Mouse (Mus musculus): ENCODE measurements at regions not wholly inside any gene's neighbourhood (a gene's known extent, or its start where the extent isn't known, plus 50 kb on each side); places are given as distances from the start of the nearest gene placed in this dataset.
A peak's percentile ranks its signal among the peaks of the same experiment; 100 is the strongest.
"Not testable (repeated sequence)": the region's sequence is repeated elsewhere in the genome, so short reads cannot be mapped to it uniquely, and the experiment has no call there.

DNA sequence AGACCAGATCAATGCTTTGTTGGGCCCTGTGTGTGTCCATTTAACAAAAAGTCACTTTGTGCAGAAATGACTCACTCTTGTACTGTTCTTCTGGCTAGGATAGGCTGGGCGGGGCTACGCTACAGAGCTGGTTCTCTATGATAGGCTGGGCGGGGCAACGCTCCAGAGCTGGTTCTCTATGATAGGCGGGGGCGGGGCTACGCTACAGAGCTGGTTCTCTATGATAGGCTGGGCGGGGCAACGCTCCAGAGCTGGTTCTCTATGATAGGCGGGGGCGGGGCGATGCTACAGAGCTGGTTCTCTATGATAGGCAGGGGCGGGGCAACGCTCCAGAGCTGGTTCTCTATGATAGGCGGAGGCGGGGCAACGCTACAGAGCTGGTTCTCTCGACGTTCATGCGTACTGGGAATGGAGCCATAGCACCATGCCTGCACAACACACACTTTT, 80.6 kb upstream of the Ipo5 start:
- not testable (repeated sequence) for DNase-seq (ENCODE audit: low spot score)

DNA sequence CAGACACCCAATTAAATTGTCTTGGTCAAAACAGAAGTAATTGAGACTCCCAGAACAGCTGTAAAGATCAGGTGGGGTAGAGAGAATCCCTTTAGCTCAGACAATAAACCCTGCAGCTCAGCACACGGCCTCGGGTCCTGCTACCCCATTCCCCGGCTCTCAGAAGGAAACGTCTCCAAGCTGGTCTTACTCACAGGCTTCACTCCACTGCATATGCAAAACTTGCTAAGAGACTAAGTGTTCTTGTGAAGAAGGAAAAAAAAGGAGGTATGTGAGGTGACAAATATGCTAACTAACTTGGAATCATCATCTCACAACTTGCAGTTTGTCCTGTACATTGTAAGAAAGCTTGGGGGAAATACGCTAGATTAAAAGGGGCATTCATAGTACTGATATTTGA, 79.6 kb upstream of the Ipo5 start:
- no peak for DNase-seq (ENCODE audit: low spot score)

DNA sequence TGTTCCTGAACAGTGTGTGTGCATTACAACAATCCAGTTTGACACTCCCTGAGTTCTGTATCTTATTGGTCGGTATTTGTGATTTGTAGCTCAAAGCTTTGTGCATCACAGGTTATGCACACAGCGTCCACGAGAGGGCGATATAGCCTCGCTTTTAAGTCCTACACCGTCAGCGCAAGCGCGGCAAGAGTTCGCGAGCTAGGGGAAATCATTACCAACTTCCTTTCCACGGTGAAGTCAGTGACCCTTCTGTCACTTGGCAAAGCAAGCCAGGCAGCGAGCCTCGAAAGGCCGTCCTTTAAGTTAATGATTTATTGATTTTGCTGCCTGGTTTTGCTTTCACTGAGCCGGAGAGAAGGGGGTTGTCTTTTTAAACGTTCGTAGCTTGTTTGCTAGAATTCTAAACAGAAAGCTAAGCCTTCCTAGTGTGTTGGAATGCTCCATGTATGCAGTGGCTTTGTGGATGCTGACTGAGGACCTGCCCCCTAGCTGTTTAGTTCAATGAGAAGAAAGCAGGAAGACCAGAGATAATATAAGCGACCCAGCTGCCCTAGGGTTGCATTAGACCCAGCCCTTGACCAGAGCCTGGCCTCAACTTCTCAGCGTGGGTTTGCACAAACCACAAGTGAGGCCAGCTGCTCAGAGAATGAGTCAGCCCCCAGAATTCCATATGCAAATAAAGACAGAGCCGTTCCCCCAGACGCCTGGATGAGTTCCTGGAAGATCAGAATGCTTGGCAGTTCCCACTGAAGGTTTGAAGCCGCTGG, 79.0 kb upstream of the Ipo5 start:
- peak; percentile 72 for DNase-seq (ENCODE audit: low spot score)

DNA sequence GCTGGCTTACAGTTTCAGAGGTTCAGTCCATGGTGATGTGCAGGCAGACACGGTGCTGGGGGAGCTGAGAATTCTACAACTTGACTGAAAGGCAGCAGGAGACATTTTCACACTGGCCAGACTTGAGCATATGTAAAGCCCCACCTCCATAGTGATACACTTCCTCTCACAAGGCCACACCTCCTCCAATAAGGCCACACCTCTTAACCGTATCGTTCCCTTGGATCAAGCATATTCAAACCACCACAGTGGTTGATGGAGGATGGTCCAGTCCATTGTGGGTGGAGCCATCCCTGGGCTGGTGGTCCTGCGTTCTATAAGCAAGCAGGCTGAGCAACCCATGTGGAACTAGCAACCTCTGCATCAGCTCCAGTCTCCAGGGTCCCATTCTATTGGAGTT, 76.2 kb upstream of the Ipo5 start:
- no peak for DNase-seq (ENCODE audit: low spot score)

DNA sequence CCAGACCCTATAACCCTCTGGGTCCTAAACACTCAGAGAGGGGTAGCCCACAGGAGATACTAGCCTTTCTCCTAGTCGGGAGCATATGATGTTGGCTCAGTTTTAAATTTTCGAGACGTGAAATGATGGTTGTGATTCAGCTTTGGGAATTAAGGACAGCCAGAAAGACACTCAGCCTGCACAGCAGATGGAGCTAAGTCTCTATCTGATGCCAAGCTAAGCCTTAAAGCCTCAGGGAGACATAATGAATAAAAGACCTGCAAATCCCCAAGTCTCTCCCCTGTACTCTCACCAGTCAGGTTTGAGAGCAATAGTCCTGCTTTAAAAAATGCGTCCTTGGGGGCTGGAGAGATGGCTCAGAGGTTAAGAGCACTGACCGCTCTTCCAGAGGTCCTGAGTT, 75.3 kb upstream of the Ipo5 start:
- no peak for DNase-seq (ENCODE audit: low spot score)

DNA sequence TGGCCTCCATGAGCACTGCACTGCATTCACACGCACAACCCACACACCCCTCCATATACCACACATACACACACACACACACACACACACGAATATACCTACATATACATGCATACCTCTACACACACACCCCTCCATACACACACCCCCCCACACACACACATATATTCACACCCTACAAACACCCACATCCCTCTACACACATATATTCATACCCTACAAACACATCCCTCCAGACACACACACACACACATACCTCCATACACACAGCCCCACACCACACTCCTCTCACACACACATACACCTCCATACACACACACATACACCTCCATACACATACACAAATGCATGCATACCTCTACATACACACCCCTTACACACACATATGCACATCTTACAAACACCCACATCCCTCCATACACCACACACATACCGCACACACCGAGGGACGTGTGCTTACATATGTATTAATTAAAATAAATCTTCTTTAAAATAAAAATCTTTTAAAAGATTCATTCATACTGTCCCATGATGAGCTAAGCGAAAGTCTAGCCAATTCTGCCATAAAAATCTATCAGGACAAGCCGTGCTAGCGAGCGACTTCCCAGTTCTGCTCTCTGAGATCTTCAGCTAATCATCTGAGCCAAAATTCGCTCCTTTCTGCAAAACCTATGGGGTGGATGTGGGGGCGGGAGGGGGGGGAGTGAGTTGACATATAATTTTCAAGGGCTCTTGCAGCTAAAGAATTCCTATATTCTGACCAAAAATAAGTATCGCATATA, 74.3 kb upstream of the Ipo5 start:
- DNase-seq (ENCODE audit: low spot score), result no peak

DNA sequence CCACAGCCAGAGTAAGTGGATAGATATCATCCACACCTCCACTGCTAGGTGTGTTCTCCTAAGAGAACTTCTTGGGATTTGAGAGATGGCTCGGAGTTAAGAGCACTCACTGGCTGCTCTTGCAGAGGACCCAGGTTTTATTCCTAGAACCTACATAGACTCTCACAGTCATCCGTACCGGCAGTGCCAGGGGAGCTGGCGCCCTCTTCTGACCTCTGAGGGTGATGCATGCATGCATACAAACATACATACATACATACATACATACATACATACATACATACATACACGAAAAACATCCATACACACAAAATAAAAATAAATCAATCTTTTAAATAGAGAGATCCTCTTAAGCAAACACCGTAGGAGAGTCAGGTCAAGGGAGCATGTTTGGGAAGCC, 70.1 kb upstream of the Ipo5 start:
- DNase-seq (ENCODE audit: low spot score), result no peak

DNA sequence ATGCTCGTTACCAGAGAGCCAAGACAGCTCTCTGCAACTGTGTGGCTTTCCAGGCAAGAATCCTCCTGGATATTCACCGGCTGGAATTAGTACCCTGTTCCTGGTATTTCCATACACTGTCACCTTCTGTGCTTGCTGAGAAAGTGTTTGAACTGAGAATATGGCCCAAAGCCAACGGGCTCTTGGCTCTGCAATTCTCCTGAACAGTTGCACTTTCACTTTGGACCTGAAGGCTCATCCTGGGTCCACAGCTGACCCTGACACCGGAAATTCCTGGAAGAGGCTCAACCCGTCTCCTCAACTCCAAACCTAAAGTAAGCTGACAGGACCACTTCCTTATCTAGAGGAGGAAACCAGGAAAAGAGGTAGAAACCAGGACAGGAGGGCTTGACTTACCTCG, 69.7 kb upstream of the Ipo5 start:
- DNase-seq (ENCODE audit: low spot score), result no peak

DNA sequence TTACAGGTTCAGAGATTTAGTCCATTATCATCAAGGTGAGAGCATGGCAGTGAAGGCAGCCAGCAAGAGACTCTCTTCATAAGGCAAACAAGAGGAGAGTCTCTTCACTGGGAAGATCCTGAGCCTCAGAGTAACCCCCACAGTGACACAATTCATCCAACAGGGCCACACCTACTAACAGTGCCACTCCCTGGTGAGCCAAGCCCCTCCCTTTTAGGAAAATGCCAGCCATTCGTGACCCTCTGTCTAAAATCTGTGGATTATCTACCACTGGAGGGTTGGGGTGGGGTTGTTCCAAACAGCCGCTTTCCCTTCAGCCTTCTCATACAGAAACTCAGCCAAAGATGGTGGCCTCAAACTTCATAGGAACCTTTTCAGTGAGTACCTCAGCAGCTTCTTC, 65.9 kb upstream of the Ipo5 start:
- no peak for DNase-seq (ENCODE audit: low spot score)

DNA sequence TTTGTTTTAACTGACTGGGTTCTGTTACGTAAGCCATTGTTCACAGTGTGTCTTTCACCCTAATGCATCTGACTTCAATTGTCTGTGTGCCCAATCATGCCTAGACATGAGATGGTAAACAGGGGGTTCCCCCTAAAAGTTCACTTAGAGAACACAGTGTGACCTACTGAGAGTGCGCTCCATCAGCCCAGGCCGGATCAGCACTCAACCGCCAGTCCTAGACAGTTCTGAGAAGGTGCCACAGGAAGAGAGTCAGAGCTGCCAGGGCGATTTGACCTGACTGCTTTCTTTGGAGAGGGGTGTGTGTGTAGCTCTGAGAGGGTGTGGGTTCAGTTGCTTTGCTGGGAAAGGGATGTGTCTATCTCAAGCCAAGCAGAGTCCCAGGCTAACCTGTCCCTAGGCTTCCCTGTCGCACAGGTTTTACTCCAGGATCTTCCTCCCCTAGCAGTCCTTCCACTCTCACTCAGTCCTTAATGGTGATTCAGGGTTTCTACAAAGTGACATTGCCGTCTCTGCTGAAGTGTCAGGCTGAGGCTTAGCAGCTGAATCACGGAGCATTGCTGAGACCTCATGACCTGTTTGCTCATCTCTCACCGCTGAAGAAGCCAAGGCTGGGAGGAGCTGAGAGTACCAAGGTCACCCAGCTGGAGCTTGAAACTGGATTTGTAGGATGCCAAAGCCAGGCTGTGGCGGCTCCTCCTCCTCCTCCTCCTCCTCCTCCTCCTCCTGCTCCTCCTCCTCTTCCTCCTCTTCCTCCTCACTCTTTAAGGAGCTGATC, 64.8 kb upstream of the Ipo5 start:
- DNase-seq (ENCODE audit: low spot score), result no peak

DNA sequence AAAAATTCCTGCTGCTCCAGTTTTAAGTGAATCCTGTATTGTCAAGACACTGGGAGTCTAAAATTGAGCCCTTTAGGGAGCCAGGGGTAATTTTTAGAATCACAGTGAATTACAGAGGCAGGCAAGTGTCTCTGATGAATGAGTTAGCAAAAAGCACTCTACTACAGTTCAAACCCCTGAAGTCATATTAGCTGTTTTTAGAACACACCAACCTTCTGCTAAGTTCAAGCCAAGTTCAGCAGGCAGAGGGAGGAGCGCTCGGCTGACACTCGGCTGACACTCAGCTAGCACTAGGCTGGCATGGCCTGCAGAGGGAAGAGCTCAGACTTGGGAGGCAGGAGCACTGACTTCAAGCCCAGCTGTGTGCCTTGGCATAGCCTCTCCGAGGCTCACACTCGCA, 64.0 kb upstream of the Ipo5 start:
- DNase-seq (ENCODE audit: low spot score), result no peak

DNA sequence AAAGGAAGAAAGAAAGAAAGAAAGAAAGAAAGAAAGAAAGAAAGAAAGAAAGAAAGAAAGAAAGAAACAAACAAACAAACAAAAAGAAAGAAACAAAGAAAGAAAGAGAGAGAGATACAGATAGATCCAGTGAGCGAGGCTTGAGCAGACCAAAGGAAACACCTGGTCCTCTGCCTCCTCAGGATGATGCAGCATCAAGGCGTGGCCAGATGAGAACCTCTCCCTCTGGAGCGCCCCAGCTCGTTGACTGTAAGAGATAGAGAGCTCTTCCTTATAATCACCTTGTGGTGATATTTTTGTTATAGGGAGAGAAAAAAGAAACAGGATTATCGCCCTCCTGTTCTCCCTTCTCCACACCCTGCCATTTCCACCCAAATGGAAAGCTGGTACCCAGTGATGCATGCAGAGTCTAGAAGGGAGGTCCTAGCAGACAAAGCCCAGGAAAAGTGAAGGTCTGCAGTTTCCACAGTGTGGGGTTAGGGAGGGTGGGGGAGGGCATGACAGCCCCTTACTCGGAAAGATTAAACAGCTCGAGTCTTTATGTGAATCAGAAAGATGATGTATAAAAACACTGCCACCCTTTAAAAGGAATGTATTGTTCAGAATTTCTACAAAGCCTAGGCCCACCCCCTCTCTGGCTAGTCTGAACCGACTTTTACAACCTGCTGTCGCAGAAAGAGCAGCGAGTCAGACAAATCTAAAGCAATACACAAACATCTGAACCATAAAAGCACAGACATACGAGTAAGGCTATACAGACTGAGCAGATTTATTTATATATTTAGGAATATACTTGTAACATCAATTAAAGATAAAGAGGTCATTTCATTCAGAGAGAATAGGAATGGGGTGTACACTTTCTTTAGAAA, 62.7 kb upstream of the Ipo5 start:
- no peak for DNase-seq (ENCODE audit: low spot score)

DNA sequence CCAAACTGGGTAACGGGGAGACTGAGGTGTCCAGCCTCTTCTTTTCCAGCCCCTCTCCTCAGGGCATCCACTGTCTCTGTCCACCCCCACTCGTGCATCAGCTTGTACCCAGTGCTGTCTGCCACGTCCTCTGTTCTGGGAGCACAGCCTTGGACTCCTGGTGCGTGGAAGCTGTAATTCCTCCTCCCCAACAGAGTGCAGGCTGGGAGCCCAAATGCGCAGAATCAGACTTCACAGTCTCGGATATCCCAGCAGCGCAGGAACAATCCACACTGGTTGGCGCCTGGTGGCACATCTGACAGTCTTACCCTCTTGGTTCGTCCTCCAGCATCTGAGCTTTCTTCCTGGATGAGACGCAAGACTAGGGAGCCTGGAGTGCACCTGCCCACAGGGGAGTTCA, 61.9 kb upstream of the Ipo5 start:
- DNase-seq (ENCODE audit: low spot score), result no peak

DNA sequence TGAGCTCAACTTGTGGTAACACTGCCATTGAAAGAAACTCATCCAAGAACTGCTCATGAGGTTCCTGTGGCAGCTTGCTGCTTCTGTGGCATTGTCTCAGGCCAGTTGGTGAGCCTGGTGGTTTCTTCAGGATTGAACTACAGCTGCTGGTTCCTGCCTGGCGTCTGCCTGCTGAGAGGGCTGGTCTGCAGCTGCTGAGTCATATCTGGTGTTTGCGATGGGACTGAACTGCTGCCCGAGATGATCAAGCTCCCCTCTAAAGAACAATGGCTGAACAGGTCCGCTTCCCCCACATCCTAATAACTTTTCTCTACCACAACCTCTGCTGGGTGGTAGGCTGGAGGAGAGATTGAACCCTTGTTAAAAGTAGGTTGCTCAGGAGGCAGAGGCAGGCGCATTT, 57.4 kb upstream of the Ipo5 start:
- DNase-seq (ENCODE audit: low spot score), result no peak

DNA sequence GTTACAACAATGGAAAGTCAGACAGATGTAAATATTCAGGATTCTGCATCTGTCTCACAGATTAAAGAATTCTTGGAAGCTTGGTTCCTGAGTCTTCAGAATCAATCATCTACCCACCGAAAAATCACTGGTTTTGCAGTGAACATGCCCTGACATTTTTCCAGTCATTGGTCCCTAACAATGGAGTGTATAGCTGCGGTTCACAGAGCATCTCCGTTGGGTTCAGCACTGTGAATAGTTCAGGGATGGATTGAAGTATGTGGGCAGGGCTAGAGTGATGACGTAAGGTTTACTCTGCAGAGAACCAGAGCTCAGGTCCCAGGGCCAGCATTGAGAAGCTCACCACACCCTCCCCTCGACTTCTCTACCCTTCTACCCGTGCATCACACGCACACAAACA, 56.5 kb upstream of the Ipo5 start:
- no peak for DNase-seq (ENCODE audit: low spot score)

DNA sequence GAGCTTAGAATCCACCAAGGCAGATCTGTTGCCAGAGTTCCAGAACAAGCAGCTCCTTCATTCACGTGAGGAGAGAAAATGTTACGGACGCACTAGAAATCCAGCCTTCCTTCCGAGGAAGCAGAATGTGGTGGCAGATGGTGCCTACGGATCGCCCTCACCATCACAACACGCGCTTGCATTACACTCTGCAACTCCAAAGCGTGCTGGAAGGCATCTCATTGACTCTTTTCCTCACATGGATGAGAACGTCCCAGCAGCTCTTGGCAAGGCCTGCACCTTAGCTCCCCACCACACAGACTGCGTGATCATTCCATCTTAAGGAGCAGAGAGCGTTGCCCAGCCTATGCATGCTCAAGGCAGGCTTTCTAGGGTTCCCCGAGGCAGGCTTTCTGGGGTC, 55.8 kb upstream of the Ipo5 start:
- no peak for DNase-seq (ENCODE audit: low spot score)
